8 mouse cellular contexts compared by ENCODE assay signal in the genomic region with DNA sequence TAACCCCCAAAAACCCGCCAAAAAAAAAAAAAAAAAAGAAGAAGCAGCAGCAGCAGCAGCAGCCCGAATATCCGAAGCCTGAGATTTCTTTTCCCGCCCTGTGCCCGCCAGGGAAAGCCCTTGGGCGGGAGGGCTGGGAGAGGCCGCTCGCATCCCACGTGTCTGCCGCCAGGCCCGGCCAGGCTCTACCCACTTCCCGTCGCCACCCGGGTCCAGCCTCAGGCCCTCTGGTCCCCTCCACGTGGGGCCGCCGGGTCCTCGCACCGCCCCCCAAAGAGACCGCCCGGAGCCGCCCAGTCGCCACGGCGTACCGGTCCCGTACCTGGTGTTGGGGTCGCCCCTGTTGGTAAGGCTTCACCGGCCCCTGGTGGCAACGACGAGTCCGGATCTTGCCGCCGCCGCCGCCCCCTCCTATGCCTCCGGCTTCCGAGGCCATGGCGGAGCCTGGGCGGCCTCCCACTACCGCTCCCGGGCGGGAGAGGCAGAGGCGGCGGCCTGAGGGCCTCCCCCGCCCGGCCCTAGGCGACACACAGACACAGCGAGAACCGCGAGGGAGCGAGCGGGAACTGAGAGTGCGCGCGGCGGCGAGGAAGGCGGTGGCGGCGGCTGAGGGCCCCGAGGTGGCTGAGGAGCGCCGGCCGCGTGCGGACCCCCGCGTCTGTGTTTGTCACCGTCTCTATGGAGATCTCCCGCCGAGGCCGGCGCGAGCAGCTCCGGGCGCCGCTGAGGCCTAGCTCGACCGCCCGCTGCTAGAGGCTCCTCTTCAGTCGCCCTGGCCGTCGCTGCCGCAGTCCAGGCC. TPM values are rescaled to one million over a fixed set of nuclear protein-coding genes. Genes with fewer than 3 reads are reported as not detected.
DNase-seq lines count a peak whose midpoint lies in the region; ATAC-seq and TF ChIP-seq lines count a peak whose summit lies in the region.

No protein-coding gene starts in this region.

- no peak for TF ChIP-seq CTCF in CH12.LX (conservative IDR thresholded peaks at IDR 0.05 in 1 of 2, IDR thresholded peaks at IDR 0.05 in 1 of 2; ENCODE audit: low read depth in 2 of 2, low read length in 2 of 2)

- peak overlapping the region; percentile 83 for H3K9ac ChIP-seq in CH12.LX (ENCODE audit: insufficient read depth, low read depth)
- H3K9ac ChIP-seq in forebrain, embryonic 16.5 days (replicated peaks; ENCODE audit: low read depth, low read length) = peak overlapping the region; percentile 82

- no peaks in the 10 kb centered on the region for H3K27me3 ChIP-seq in CH12.LX (replicated peaks)
- H3K27me3 ChIP-seq in forebrain, embryonic 16.5 days (replicated peaks; ENCODE audit: control insufficient read depth, insufficient read depth, low read length) = no peaks in the 10 kb centered on the region

- intact Hi-C loops in heart, postnatal 14 days (cut with DNase I) = loop anchor here (5.0 to 10.0 kb wide), 2 partner anchors 55 to 288 kb away; a partner anchor contains a TSS

- under 1% methylated on average over 79 of the region's 85 CpGs for WGBS in forebrain, embryonic 16.5 days

- dilution Hi-C loops in CH12.LX (cut with MboI; ENCODE audit: extremely low pct_ligation_motif_present, extremely low pct_unique_long_range_greater_than_20kb, low sequenced_read_pairs) = no loop called here

- H3K4me3 ChIP-seq in CH12.LX (replicated peaks in 1 of 3; ENCODE audit: low read depth in 2 of 3, low read length in 2 of 3, poor library complexity in 1 of 3) = peak overlapping the region; percentile 81 to 96 (median 86)
- H3K4me3 ChIP-seq in forebrain, embryonic 16.5 days (replicated peaks; ENCODE audit: low read length) = peak overlapping the region; percentile 99

- peak; percentile 40 for DNase-seq in CH12.LX (ENCODE audit: extremely low read depth)
- peak; percentile 49 to 53 for DNase-seq in adrenal gland, postnatal 4 days (ENCODE audit: low spot score in 2 of 2)
- DNase-seq in heart, postnatal 14 days = peak; percentile 66 to 68
- peak; percentile 25 to 45 for DNase-seq in layer of hippocampus, postnatal 25 days (ENCODE audit: extremely low spot score in 1 of 2, low spot score in 1 of 2)
- peak; percentile 75 for DNase-seq in lung, postnatal 10 days
- peak; percentile 48 for DNase-seq in ovary, adult 18-20 months (ENCODE audit: low spot score)
- DNase-seq in thymus, postnatal 14 days = peak; percentile 74

- H3K79me2 ChIP-seq in CH12.LX (replicated peaks; ENCODE audit: control insufficient read depth, extremely low read depth, insufficient read depth, poor library complexity, severe bottlenecking) = peaks cover 43% of the 10 kb centered on the region

- in situ Hi-C loops in CH12.LX (cut with MboI; ENCODE audit: low pct_ligation_motif_present, low pct_unique_long_range_greater_than_20kb, low sequenced_read_pairs) = no loop called here

- no peak for TF ChIP-seq EP300 in CH12.LX (IDR thresholded peaks at IDR 0.05; ENCODE audit: low read length)

- H3K4me2 ChIP-seq in CH12.LX (ENCODE audit: insufficient read depth, low read depth, poor library complexity, severe bottlenecking) = peak overlapping the region; percentile 33
- H3K4me2 ChIP-seq in forebrain, embryonic 16.5 days (ENCODE audit: low read length) = peak overlapping the region; percentile 84

- peak; percentile 84 for ATAC-seq in forebrain, embryonic 16.5 days

- no peaks in the 10 kb centered on the region for H3K9me3 ChIP-seq in CH12.LX (replicated peaks; ENCODE audit: low read length)
- H3K9me3 ChIP-seq in forebrain, embryonic 16.5 days (ENCODE audit: control insufficient read depth, low read length) = no peaks in the 10 kb centered on the region

- H3K36me3 ChIP-seq in CH12.LX (replicated peaks in 1 of 2; ENCODE audit: control insufficient read depth in 1 of 2, insufficient read depth in 1 of 2, low read length in 1 of 2) = no peaks in the 10 kb centered on the region
- no peaks in the 10 kb centered on the region for H3K36me3 ChIP-seq in forebrain, embryonic 16.5 days (ENCODE audit: control insufficient read depth, insufficient read depth)

- H3K27ac ChIP-seq in CH12.LX (ENCODE audit: insufficient read depth, low read depth) = peak overlapping the region; percentile 92
- peak overlapping the region; percentile 94 for H3K27ac ChIP-seq in forebrain, embryonic 16.5 days (ENCODE audit: low read length)

- H3K4me1 ChIP-seq in CH12.LX (ENCODE audit: control insufficient read depth in 1 of 2, insufficient read depth in 2 of 2) = peaks cover 0 to 19% of the 10 kb centered on the region in 2 experiments; a peak in 2 of 4 replicates
- H3K4me1 ChIP-seq in forebrain, embryonic 16.5 days (replicated peaks; ENCODE audit: control insufficient read depth, insufficient read depth, low read length) = peaks cover 22% of the 10 kb centered on the region

- TF ChIP-seq RAD21 in CH12.LX (IDR thresholded peaks at IDR 0.05; ENCODE audit: low read depth, low read length) = no peak

- TF ChIP-seq POLR2A in CH12.LX (IDR thresholded peaks at IDR 0.05; ENCODE audit: low read depth, low read length) = no peak; the same call in 1 of the 2 replicates

TF ChIP-seq in CH12.LX, 34 proteins besides CTCF, POLR2A, EP300 and RAD21:
- peak; percentile 81 for TF ChIP-seq MXI1 (IDR thresholded peaks at IDR 0.05; ENCODE audit: low read depth, low read length)
- TF ChIP-seq PAX5 (IDR thresholded peaks at IDR 0.05; ENCODE audit: low read length) = no peak
- no peak for TF ChIP-seq CHD1 (IDR thresholded peaks at IDR 0.05; ENCODE audit: low read depth, low read length)
- TF ChIP-seq POLR2AphosphoS2 (IDR thresholded peaks at IDR 0.05; ENCODE audit: low read depth, low read length) = no peak
- TF ChIP-seq MAX (IDR thresholded peaks at IDR 0.05; ENCODE audit: low read length) = peak; percentile 59; the same call in 1 of the 2 replicates
- peak; percentile 8; the same call in 1 of the 2 replicates for TF ChIP-seq ELF1 (IDR thresholded peaks at IDR 0.05; ENCODE audit: low read depth, low read length)
- TF ChIP-seq UBTF (IDR thresholded peaks at IDR 0.05; ENCODE audit: low read depth, low read length) = peak; percentile 57
- TF ChIP-seq TBP (conservative IDR thresholded peaks at IDR 0.05; ENCODE audit: low read depth, low read length) = no peak
- no peak for TF ChIP-seq ZMIZ1 (IDR thresholded peaks at IDR 0.05; ENCODE audit: low read depth, low read length)
- TF ChIP-seq HCFC1 (IDR thresholded peaks at IDR 0.05; ENCODE audit: low read depth, low read length) = no peak
- peak; percentile 51; the same call in 1 of the 2 replicates for TF ChIP-seq MYC (IDR thresholded peaks at IDR 0.05; ENCODE audit: low read depth, low read length)

RNA-seq across cellular contexts. Expression of a gene that starts 0.5 kb away (rescaled TPM):
- total RNA-seq in CH12.LX (2012; rRNA removed) (60.6 and 73.6 TPM in 2 replicates), CH12.LX (2014; rRNA removed) (91.3 and 91.5 TPM in 2 replicates)
- 79.2 and 118 TPM in 2 replicates for polyA plus RNA-seq in CH12.LX (2012; ENCODE audit: insufficient read length, low read depth)
- total RNA-seq in adrenal gland, postnatal 4 days (2021) = 10 to 100 TPM; 73.6 to 85.3 TPM
- polyA plus RNA-seq in forebrain, embryonic 16.5 days (2015; fragmentation: Nextera tagmentation; extraction: Ambion mirVana) = 21.7 and 25.9 TPM in 2 replicates
- total RNA-seq in heart, postnatal 14 days (2021) = 10 to 100 TPM; 36.9 to 37.9 TPM
- 10 to 100 TPM; 40.9 to 47.2 TPM for total RNA-seq in layer of hippocampus, postnatal 25 days (2021)

RNA-seq across cellular contexts. Expression of a gene that starts 57.9 kb away (rescaled TPM):
- total RNA-seq in CH12.LX (2012; rRNA removed) (6.2 and 6.9 TPM in 2 replicates), CH12.LX (2014; rRNA removed) (9.9 and 10.1 TPM in 2 replicates)
- polyA plus RNA-seq in CH12.LX (2012; ENCODE audit: insufficient read length, low read depth) = 9.9 and 10.2 TPM in 2 replicates
- 10 to 100 TPM; 48.1 to 48.9 TPM for total RNA-seq in adrenal gland, postnatal 4 days (2021)
- 19.0 and 20.1 TPM in 2 replicates for polyA plus RNA-seq in forebrain, embryonic 16.5 days (2015; fragmentation: Nextera tagmentation; extraction: Ambion mirVana)
- 10 to 100 TPM; 37.3 to 38.5 TPM for total RNA-seq in heart, postnatal 14 days (2021)
- total RNA-seq in layer of hippocampus, postnatal 25 days (2021) = 10 to 100 TPM; 74.0 to 74.1 TPM

Comparison
In these comparisons a context has a peak if more than half of its experiments do, and no peak if none do; other contexts are left out.
1. Peak in every context shown above with its lines: DNase-seq, ATAC-seq, H3K4me3 ChIP-seq and H3K27ac ChIP-seq.